Mouse (Mus musculus) MEL (cell line): ENCODE results near the gene 4932438A13Rik. TPM values are rescaled to one million over a fixed set of nuclear protein-coding genes. Genes with fewer than 3 reads are reported as not detected.

Experiments
- DNase-seq: peaks from one replicate; pipeline ENCODE4 v3.0.0; 2011; ENCODE audit warnings: low read depth, low spot score
- H3K27ac ChIP-seq: 2 replicates; pipeline ENCODE4 v1.5.1; 2012; ENCODE audit warnings: low read depth, mild to moderate bottlenecking, control low read depth, low read length, moderate library complexity; ENCODE audit not compliant: control insufficient read depth
- H3K27me3 ChIP-seq, 2 experiments: fragments of 150-350 bp in 1 of 2; sonication (generic) in 1 of 2; 2 replicates each; pipeline ENCODE4 v1.6.1; 2012; ENCODE audit warnings: low read length in 2 of 2, mild to moderate bottlenecking in 2 of 2, improper control_type of control experiment in 1 of 2, moderate library complexity in 1 of 2; ENCODE audit not compliant: insufficient read depth in 2 of 2, control insufficient read depth in 1 of 2
- H3K36me3 ChIP-seq, 2 experiments: 2 replicates each; pipeline ENCODE4 v1.6.1; 2012 to 2014; ENCODE audit warnings: low read length in 2 of 2, improper control_type of control experiment in 1 of 2, inconsistent platforms in 1 of 2, mild to moderate bottlenecking in 1 of 2; ENCODE audit not compliant: insufficient read depth in 2 of 2, control insufficient read depth in 1 of 2
- H3K4me1 ChIP-seq, 2 experiments: fragments of 150-350 bp in 1 of 2; sonication (generic) in 1 of 2; 2 replicates each; pipeline ENCODE4 v1.6.1; 2012; ENCODE audit warnings: low read length in 2 of 2, improper control_type of control experiment in 1 of 2, mild to moderate bottlenecking in 1 of 2; ENCODE audit not compliant: insufficient read depth in 2 of 2, control insufficient read depth in 1 of 2
- H3K4me3 ChIP-seq, 2 experiments: fragments of 150-350 bp in 1 of 2; sonication (generic) in 1 of 2; 2 replicates each; pipeline ENCODE4 v1.5.1; 2012; ENCODE audit warnings: low read depth in 2 of 2, low read length in 2 of 2, mild to moderate bottlenecking in 2 of 2, moderate library complexity in 2 of 2, control low read depth in 1 of 2, improper control_type of control experiment in 1 of 2; ENCODE audit not compliant: control insufficient read depth in 1 of 2, insufficient read depth in 1 of 2
- H3K79me2 ChIP-seq: 2 replicates; pipeline ENCODE4 v1.6.1; 2012; ENCODE audit warnings: mild to moderate bottlenecking, low read length, moderate library complexity; ENCODE audit not compliant: control insufficient read depth, poor library complexity, insufficient read depth
- H3K9ac ChIP-seq: 2 replicates; pipeline ENCODE4 v1.6.1; 2012; ENCODE audit warnings: low read depth, mild to moderate bottlenecking, control low read depth, low read length, moderate library complexity; ENCODE audit not compliant: control insufficient read depth, poor library complexity, severe bottlenecking
- H3K9me3 ChIP-seq: fragments of 150-350 bp; sonication (generic); replicated peaks from 2 replicates; pipeline ENCODE4 v1.6.1; 2012; ENCODE audit warnings: mild to moderate bottlenecking, low read length, improper control_type of control experiment, moderate library complexity; ENCODE audit not compliant: insufficient read depth
- BHLHE40 ChIP-seq: IDR thresholded peaks from 2 replicates; pipeline ENCODE4 v1.6.1; 2012; ENCODE audit warnings: low read depth, mild to moderate bottlenecking, inconsistent platforms, low read length, improper control_type of control experiment, borderline replicate concordance
- CHD1 ChIP-seq: IDR thresholded peaks from 2 replicates; pipeline ENCODE4 v1.6.1; 2012; ENCODE audit warnings: low read depth, mild to moderate bottlenecking, inconsistent platforms, low read length, improper control_type of control experiment
- CHD2 ChIP-seq: IDR thresholded peaks from 2 replicates; pipeline ENCODE4 v1.6.1; 2011; ENCODE audit warnings: low read length, improper control_type of control experiment
- CTCF ChIP-seq, 3 experiments: IDR thresholded peaks in 2 of 3; conservative IDR thresholded peaks in 1 of 3; 2 replicates each; pipeline ENCODE4 v1.5.1; 2011 to 2012; ENCODE audit warnings: low read length in 3 of 3, low read depth in 2 of 3, mild to moderate bottlenecking in 2 of 3, improper control_type of control experiment in 1 of 3, inconsistent platforms in 1 of 3, mixed read lengths in 1 of 3, moderate library complexity in 1 of 3; ENCODE audit not compliant: control insufficient read depth in 1 of 3, insufficient read depth in 1 of 3, poor library complexity in 1 of 3, severe bottlenecking in 1 of 3
- E2F4 ChIP-seq: IDR thresholded peaks from 2 replicates; pipeline ENCODE4 v1.6.1; 2011; ENCODE audit warnings: low read depth, low read length, improper control_type of control experiment, borderline replicate concordance
- ELF1 ChIP-seq: IDR thresholded peaks from 2 replicates; pipeline ENCODE4 v1.6.1; 2014; ENCODE audit warnings: low read depth, mild to moderate bottlenecking, inconsistent platforms, low read length, improper control_type of control experiment, moderate library complexity
- EP300 ChIP-seq, 2 experiments: IDR thresholded peaks; 2 replicates each; pipeline ENCODE4 v1.6.1; 2011; ENCODE audit warnings: improper control_type of control experiment in 2 of 2, low read length in 2 of 2, low read depth in 1 of 2, mild to moderate bottlenecking in 1 of 2
- ETS1 ChIP-seq: IDR thresholded peaks from 2 replicates; pipeline ENCODE4 v1.6.1; 2012; ENCODE audit warnings: low read depth, mild to moderate bottlenecking, inconsistent platforms, low read length, improper control_type of control experiment, moderate library complexity
- GABPA ChIP-seq: IDR thresholded peaks from 2 replicates; pipeline ENCODE4 v1.6.1; 2012; ENCODE audit warnings: low read depth, mild to moderate bottlenecking, inconsistent platforms, low read length, improper control_type of control experiment, moderate library complexity
- GATA1 ChIP-seq: IDR thresholded peaks from 2 replicates; pipeline ENCODE4 v1.6.1; 2011; ENCODE audit warnings: low read depth, low read length, improper control_type of control experiment
- HCFC1 ChIP-seq: IDR thresholded peaks from 2 replicates; pipeline ENCODE4 v1.6.1; 2012; ENCODE audit warnings: low read depth, mild to moderate bottlenecking, inconsistent platforms, low read length, improper control_type of control experiment, moderate library complexity
- JUND ChIP-seq: IDR thresholded peaks from 2 replicates; pipeline ENCODE4 v1.6.1; 2011; ENCODE audit warnings: low read depth, mild to moderate bottlenecking, improper control_type of control experiment, low read length
- KAT2A ChIP-seq: conservative IDR thresholded peaks from 2 replicates; pipeline ENCODE4 v1.6.1; 2012; ENCODE audit warnings: low read depth, low read length, improper control_type of control experiment, inconsistent platforms
- MAFK ChIP-seq: IDR thresholded peaks from 2 replicates; pipeline ENCODE4 v1.6.1; 2011; ENCODE audit warnings: low read depth, mild to moderate bottlenecking, low read length, improper control_type of control experiment, borderline replicate concordance
- MAX ChIP-seq: IDR thresholded peaks from 2 replicates; pipeline ENCODE4 v1.6.1; 2011; ENCODE audit warnings: low read length, improper control_type of control experiment
- MAZ ChIP-seq: IDR thresholded peaks from 2 replicates; pipeline ENCODE4 v1.6.1; 2012; ENCODE audit warnings: low read depth, mild to moderate bottlenecking, inconsistent platforms, low read length, improper control_type of control experiment
- MEF2A ChIP-seq: IDR thresholded peaks from 2 replicates; pipeline ENCODE4 v1.6.1; 2014; ENCODE audit warnings: low read depth, mild to moderate bottlenecking, inconsistent platforms, low read length, improper control_type of control experiment; ENCODE audit not compliant: poor library complexity, insufficient replicate concordance, severe bottlenecking; ENCODE audit errors: extremely low read depth
- MXI1 ChIP-seq: IDR thresholded peaks from 2 replicates; pipeline ENCODE4 v1.6.1; 2011; ENCODE audit warnings: mild to moderate bottlenecking, low read depth, low read length, improper control_type of control experiment
- MYB ChIP-seq: IDR thresholded peaks from 2 replicates; pipeline ENCODE4 v1.6.1; 2011; ENCODE audit warnings: mild to moderate bottlenecking, low read depth, low read length, improper control_type of control experiment
- MYC ChIP-seq: IDR thresholded peaks from 2 replicates; pipeline ENCODE4 v1.6.1; 2011; ENCODE audit warnings: low read depth, mild to moderate bottlenecking, low read length, improper control_type of control experiment, moderate library complexity
- NELFE ChIP-seq: IDR thresholded peaks from 2 replicates; pipeline ENCODE4 v1.6.1; 2011; ENCODE audit warnings: low read depth, low read length, improper control_type of control experiment
- NRF1 ChIP-seq: IDR thresholded peaks from 2 replicates; pipeline ENCODE4 v1.6.1; 2014; ENCODE audit warnings: low read depth, mild to moderate bottlenecking, inconsistent platforms, low read length, improper control_type of control experiment, moderate library complexity; ENCODE audit not compliant: poor library complexity, insufficient read depth, severe bottlenecking
- POLR2A ChIP-seq, 2 experiments: IDR thresholded peaks; 2 replicates each; pipeline ENCODE4 v1.6.1; 2011 to 2012; ENCODE audit warnings: low read length in 2 of 2, mild to moderate bottlenecking in 2 of 2, control low read depth in 1 of 2, improper control_type of control experiment in 1 of 2, low read depth in 1 of 2, moderate library complexity in 1 of 2; ENCODE audit not compliant: control insufficient read depth in 1 of 2, insufficient read depth in 1 of 2, poor library complexity in 1 of 2
- POLR2AphosphoS2 ChIP-seq: IDR thresholded peaks from 2 replicates; pipeline ENCODE4 v1.6.1; 2011; ENCODE audit warnings: low read length, improper control_type of control experiment
- POLR2AphosphoS5 ChIP-seq: IDR thresholded peaks from 2 replicates; pipeline ENCODE4 v1.6.1; 2012; ENCODE audit warnings: low read depth, borderline replicate concordance, mild to moderate bottlenecking, inconsistent platforms, low read length, moderate library complexity, mixed read lengths
- RCOR1 ChIP-seq: IDR thresholded peaks from 2 replicates; pipeline ENCODE4 v1.6.1; 2012; ENCODE audit warnings: low read depth, mild to moderate bottlenecking, inconsistent platforms, low read length, improper control_type of control experiment
- SIN3A ChIP-seq: IDR thresholded peaks from 2 replicates; pipeline ENCODE4 v1.6.1; 2012; ENCODE audit warnings: low read length, improper control_type of control experiment, inconsistent platforms
- SMC3 ChIP-seq: IDR thresholded peaks from 2 replicates; pipeline ENCODE4 v1.6.1; 2011; ENCODE audit warnings: low read depth, low read length, improper control_type of control experiment
- TAL1 ChIP-seq: IDR thresholded peaks from 2 replicates; pipeline ENCODE4 v1.6.1; 2012; ENCODE audit warnings: mild to moderate bottlenecking, inconsistent platforms, low read length, moderate library complexity, mixed read lengths
- TCF12 ChIP-seq: IDR thresholded peaks from 2 replicates; pipeline ENCODE4 v1.6.1; 2014; ENCODE audit warnings: low read depth, mild to moderate bottlenecking, inconsistent platforms, low read length, improper control_type of control experiment, moderate library complexity
- UBTF ChIP-seq: IDR thresholded peaks from 2 replicates; pipeline ENCODE4 v1.6.1; 2012; ENCODE audit warnings: low read depth, mild to moderate bottlenecking, inconsistent platforms, low read length, improper control_type of control experiment, moderate library complexity, borderline replicate concordance; ENCODE audit not compliant: insufficient read depth
- USF2 ChIP-seq, 2 experiments: IDR thresholded peaks; 2 replicates each; pipeline ENCODE4 v1.6.1; 2011 to 2012; ENCODE audit warnings: improper control_type of control experiment in 2 of 2, low read length in 2 of 2, borderline replicate concordance in 1 of 2, inconsistent platforms in 1 of 2, low read depth in 1 of 2, mild to moderate bottlenecking in 1 of 2; ENCODE audit not compliant: insufficient read depth in 1 of 2
- ZC3H11A ChIP-seq: IDR thresholded peaks from 2 replicates; pipeline ENCODE4 v1.6.1; 2012; ENCODE audit warnings: low read depth, mild to moderate bottlenecking, inconsistent platforms, low read length, improper control_type of control experiment
- ZKSCAN1 ChIP-seq: IDR thresholded peaks from 2 replicates; pipeline ENCODE4 v1.6.1; 2012; ENCODE audit warnings: low read depth, mild to moderate bottlenecking, inconsistent platforms, low read length, improper control_type of control experiment, moderate library complexity
- ZMIZ1 ChIP-seq: IDR thresholded peaks from 2 replicates; pipeline ENCODE4 v1.6.1; 2012; ENCODE audit warnings: low read depth, mild to moderate bottlenecking, inconsistent platforms, low read length, improper control_type of control experiment, moderate library complexity
- ZNF384 ChIP-seq: IDR thresholded peaks from 2 replicates; pipeline ENCODE4 v1.6.1; 2012; ENCODE audit warnings: low read depth, mild to moderate bottlenecking, inconsistent platforms, low read length, improper control_type of control experiment
- polyA plus RNA-seq, 2 experiments: library from polyadenylated mRNA; stranded (reverse) in 1 of 2; unstranded in 1 of 2; fragments of >175 nt in 1 of 2; fragments of >200 nt in 1 of 2; gene quantifications; 2 replicates each; pipeline versions ENCODE4 v1.2.1 to v1.2.4; 2012; ENCODE audit warnings: low replicate concordance in 2 of 2, low read depth in 1 of 2; ENCODE audit not compliant: insufficient read length in 2 of 2, insufficient read depth in 1 of 2, missing spikeins in 1 of 2
- total RNA-seq: library from RNA; depleted of rRNA; stranded (reverse); fragments of 300-350 nt; gene quantifications from 2 replicates; pipeline ENCODE4 v1.2.3, GENCODE M21; 2012; rRNA removed

4932438A13Rik gene
- total RNA-seq (11.7 and 12.6 TPM in 2 replicates), polyA plus RNA-seq (100 to 1,000 TPM in 1 of 2 experiments, 10 to 100 TPM in 1; 14.3 to 102 TPM)

- H3K4me3 ChIP-seq, result peak within 1 kb of the TSS; percentile 100
- peaks cover 10% of the 10 kb centered on the region for H3K79me2 ChIP-seq
- peak; percentile 91 for DNase-seq
- peak within 1 kb of the TSS; percentile 67 for H3K27ac ChIP-seq
- H3K27me3 ChIP-seq, result no peaks in the 10 kb centered on the region
- no peaks in the 10 kb centered on the region for H3K9me3 ChIP-seq
- peaks cover 2 to 5% of the 10 kb centered on the region in 2 experiments; a peak in 2 of 4 replicates for H3K4me1 ChIP-seq
- peak within 1 kb of the TSS; percentile 97 for H3K9ac ChIP-seq
- H3K36me3 ChIP-seq, result peaks cover 2 to 5% of the 10 kb centered on the region in 2 experiments; a peak in 3 of 4 replicates
- TF ChIP-seq UBTF, result no peak
- no peak for TF ChIP-seq GABPA
- peak; percentile 37 for TF ChIP-seq TCF12
- no peak for TF ChIP-seq MEF2A
- no peak for TF ChIP-seq CTCF (IDR thresholded peaks at IDR 0.05 in 2 of 3, conservative IDR thresholded peaks at IDR 0.05 in 1 of 3; ENCODE audit: control insufficient read depth in 1 of 3, insufficient read depth in 1 of 3, low read depth in 2 of 3, low read length in 3 of 3, poor library complexity in 1 of 3, severe bottlenecking in 1 of 3)
- no peak for TF ChIP-seq TAL1
- no peak for TF ChIP-seq BHLHE40
- TF ChIP-seq SMC3, result no peak
- peak; percentile 81 to 87; a peak in 3 of 4 replicates for TF ChIP-seq POLR2A (IDR thresholded peaks at IDR 0.05; ENCODE audit: control insufficient read depth in 1 of 2, insufficient read depth in 1 of 2, low read depth in 1 of 2, low read length in 2 of 2, poor library complexity in 1 of 2)
- no peak for TF ChIP-seq EP300 (IDR thresholded peaks at IDR 0.05; ENCODE audit: low read depth in 1 of 2, low read length in 2 of 2)
- peak; percentile 59; the same call in 1 of the 2 replicates for TF ChIP-seq MXI1
- 0 out of 2 replicates have a peak, but pooled peaks have one; percentile 13 for TF ChIP-seq ETS1
- TF ChIP-seq ZKSCAN1, result no peak
- no peak for TF ChIP-seq E2F4
- no peak for TF ChIP-seq POLR2AphosphoS5
- TF ChIP-seq RCOR1, result no peak
- TF ChIP-seq SIN3A, result peak; percentile 49
- no peak for TF ChIP-seq ELF1
- no peak for TF ChIP-seq MYC
- peak; percentile 79 for TF ChIP-seq ZMIZ1
- peak; percentile 82 for TF ChIP-seq POLR2AphosphoS2
- TF ChIP-seq NRF1, result peak; percentile 31; the same call in 1 of the 2 replicates
- TF ChIP-seq ZC3H11A, result no peak
- TF ChIP-seq JUND, result no peak
- no peak for TF ChIP-seq GATA1
- TF ChIP-seq ZNF384, result no peak
- TF ChIP-seq KAT2A, result no peak
- TF ChIP-seq CHD2, result no peak
- TF ChIP-seq USF2 (IDR thresholded peaks at IDR 0.05; ENCODE audit: borderline replicate concordance in 1 of 2, insufficient read depth in 1 of 2, low read depth in 1 of 2, low read length in 2 of 2), result no peak
- TF ChIP-seq HCFC1, result peak; percentile 68
- TF ChIP-seq MAZ, result no peak
- TF ChIP-seq MAX, result no peak
- TF ChIP-seq CHD1, result no peak
- TF ChIP-seq MAFK, result no peak
- TF ChIP-seq MYB, result peak; percentile 64
- peak; percentile 85 for TF ChIP-seq NELFE
Observed at GRCm38 (mm10) chr3:36862721-36863275, at the start of gene 4932438A13Rik. Gene 4932438A13Rik (plus strand): TSS chr3:36863104.
